In the genomic region with DNA sequence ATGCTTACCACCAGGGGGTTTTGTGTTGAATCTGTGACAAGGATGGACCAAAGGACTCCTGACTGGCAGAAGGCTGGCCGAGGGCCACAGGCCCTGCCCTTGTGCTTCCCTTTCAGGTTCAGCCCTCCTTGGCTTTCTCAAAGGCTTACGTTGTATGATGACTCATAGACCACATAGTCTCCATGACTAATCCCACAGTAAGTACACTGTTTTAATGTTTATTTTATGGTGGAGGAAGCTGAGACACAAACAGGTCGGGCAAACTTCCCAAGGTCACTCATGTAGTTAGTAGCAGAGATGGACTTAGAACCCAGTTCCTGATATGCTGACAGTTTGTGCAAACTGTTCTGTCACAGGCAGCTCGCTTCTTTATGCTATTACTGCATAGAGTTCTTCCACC, we compare ENCODE assay signal across 21 mouse cellular contexts. TPM values are rescaled to one million over a fixed set of nuclear protein-coding genes. Genes with fewer than 3 reads are reported as not detected.
DNase-seq lines count a peak whose midpoint lies in the region; ATAC-seq and TF ChIP-seq lines count a peak whose summit lies in the region.
"Had no signal": no experiment of that assay in that cellular context is flagged by ENCODE, and none has a peak within 500 bp of the region (broad histone marks: within the 10 kb centered on the region; RNA-seq: fewer than 3 reads in every experiment).

No protein-coding gene starts in this region.

- H3K79me2 ChIP-seq in liver, adult 2 months (ENCODE audit: control insufficient read depth, insufficient read depth, low read length), result no peaks in the 10 kb centered on the region

- H3K4me2 ChIP-seq in liver, embryonic 12.5 days, result no peak overlapping the region
- H3K4me2 ChIP-seq: forebrain, embryonic 13.5 days; heart, embryonic 11.5 days; liver, embryonic 13.5 days had no signal

- no peak for ATAC-seq in liver, embryonic 12.5 days
- peak; percentile 95 for ATAC-seq in Patski
- ATAC-seq in megakaryocyte progenitor cell, adult 5-6 weeks (replicated peaks; ENCODE audit: poor library complexity), result 0 out of 2 replicates have a peak, but pooled peaks have one; percentile 20
- ATAC-seq: forebrain, embryonic 13.5 days had no signal

- no peaks in the 10 kb centered on the region for H3K9me3 ChIP-seq in liver, embryonic 12.5 days (replicated peaks)
- H3K9me3 ChIP-seq: forebrain, embryonic 13.5 days; hindbrain, embryonic 10.5 days; liver, embryonic 13.5 days had no signal

- TF ChIP-seq CTCF in liver, adult 2 months (IDR thresholded peaks at IDR 0.05; ENCODE audit: low read depth, low read length), result no peak
- TF ChIP-seq CTCF in Patski (IDR thresholded peaks at IDR 0.05), result peak; percentile 36

- no peak overlapping the region for H3K27ac ChIP-seq in liver, adult 2 months (replicated peaks; ENCODE audit: insufficient read depth, low read depth, low read length)
- H3K27ac ChIP-seq in liver, embryonic 12.5 days, result no peak overlapping the region
- H3K27ac ChIP-seq: forebrain, embryonic 13.5 days; hindbrain, embryonic 10.5 days; liver, embryonic 13.5 days had no signal

- DNase-seq in adrenal gland, adult (ENCODE audit: inconsistent age in 2 of 2, low spot score in 1 of 2), result peak; percentile 6 to 44
- no peak for DNase-seq in adrenal gland, adult 18-20 months (ENCODE audit: low spot score in 2 of 2)
- peak; percentile 86 for DNase-seq in liver, adult 2 months (ENCODE audit: extremely low read depth, low read depth, low spot score)
- DNase-seq in Patski (ENCODE audit: low read depth, low spot score), result no peak
- no peak for DNase-seq in MN1 (ENCODE audit: low spot score)
- no peak for DNase-seq in left cerebral cortex, postnatal 25 days (ENCODE audit: low spot score in 2 of 2)
- DNase-seq: gastrocnemius, postnatal 14 days; kidney, postnatal 10 days; layer of hippocampus, postnatal 36 days; liver, embryonic 13.5 days; right cerebral cortex, adult 18-20 months had no signal

- H3K27me3 ChIP-seq in liver, adult 2 months (ENCODE audit: control insufficient read depth, insufficient read depth, low read length), result no peaks in the 10 kb centered on the region
- H3K27me3 ChIP-seq in liver, embryonic 12.5 days (replicated peaks), result no peaks in the 10 kb centered on the region
- H3K27me3 ChIP-seq in Patski, result peaks cover 9% of the 10 kb centered on the region
- H3K27me3 ChIP-seq: forebrain, embryonic 13.5 days; liver, embryonic 13.5 days; megakaryocyte, embryonic 14.5 days had no signal

- intact Hi-C loops in left cerebral cortex, postnatal 25 days (cut with DNase I), result no loop called here

- 12% methylated on average over 4 of the region's 4 CpGs for WGBS in liver, adult 2 months
- 54% methylated on average over 4 of the region's 4 CpGs for WGBS in liver, embryonic 12.5 days (ENCODE audit: insufficient replicate concordance)

- no peak overlapping the region for H3K4me3 ChIP-seq in liver, adult 2 months (ENCODE audit: insufficient read depth, low read depth, low read length)
- no peak overlapping the region for H3K4me3 ChIP-seq in liver, embryonic 12.5 days
- H3K4me3 ChIP-seq: forebrain, embryonic 13.5 days; hindbrain, embryonic 10.5 days; liver, embryonic 13.5 days; megakaryocyte, embryonic 14.5 days had no signal

- peaks cover 7% of the 10 kb centered on the region; the same call in 1 of the 2 replicates for H3K4me1 ChIP-seq in liver, adult 2 months (ENCODE audit: control insufficient read depth, insufficient read depth, low read length)
- H3K4me1 ChIP-seq in liver, embryonic 12.5 days, result no peaks in the 10 kb centered on the region
- H3K4me1 ChIP-seq: forebrain, embryonic 13.5 days; hindbrain, embryonic 10.5 days; liver, embryonic 13.5 days; megakaryocyte, embryonic 14.5 days had no signal

- H3K36me3 ChIP-seq in liver, adult 2 months (ENCODE audit: control insufficient read depth, insufficient read depth, low read length), result no peaks in the 10 kb centered on the region
- H3K36me3 ChIP-seq in liver, embryonic 12.5 days, result no peaks in the 10 kb centered on the region
- H3K36me3 ChIP-seq: hindbrain, embryonic 10.5 days; liver, embryonic 13.5 days had no signal

- in situ Hi-C loops in Patski (cut with MboI; ENCODE audit: low pct_unique_long_range_greater_than_20kb), result no loop called here

- CTCF ChIA-PET in Patski (lab: Charles Lee), result interaction anchor here (1.4 kb wide), 1 partner anchor 16 kb away, joined by 3 read pairs; no protein-coding TSS in a partner anchor

- H3K9ac ChIP-seq in liver, adult 2 months (ENCODE audit: low read depth, low read length), result peak overlapping the region; percentile 19; the same call in 1 of the 2 replicates
- no peak overlapping the region for H3K9ac ChIP-seq in liver, embryonic 12.5 days
- H3K9ac ChIP-seq: forebrain, embryonic 13.5 days; liver, embryonic 13.5 days had no signal

- POLR2A ChIA-PET in Patski (lab: Charles Lee), result no interaction called here

- TF ChIP-seq POLR2A in liver, adult 2 months (IDR thresholded peaks at IDR 0.05; ENCODE audit: extremely low read depth, insufficient read depth, low read length), result no peak

RNA-seq across cellular contexts. Expression of gene 2310061N02Rik, which starts 3.0 kb away (rescaled TPM):
- not detected for total RNA-seq in adrenal gland, adult 18-20 months (2021)
- not detected in 2 replicates for total RNA-seq in liver, adult 2 months (2014; rRNA removed)
- not detected in 2 replicates for polyA plus RNA-seq in liver, adult 2 months (2012; rRNA removed)
- not detected in 2 replicates for polyA plus RNA-seq in liver, embryonic 12.5 days (2016; fragmentation: Nextera tagmentation; extraction: Ambion mirVana)
- not detected for polyA plus RNA-seq in Patski (2021)
- total RNA-seq in megakaryocyte progenitor cell, adult 5-6 weeks (2015), result not detected in 2 replicates
- not detected in 2 replicates for total RNA-seq in megakaryocyte progenitor cell, adult 5-6 weeks (2017)
- not detected for total RNA-seq in left cerebral cortex, postnatal 25 days (2021)
- total RNA-seq: common myeloid progenitor, adult 5-6 weeks; gastrocnemius, postnatal 14 days; layer of hippocampus, postnatal 36 days had no signal
- polyA plus RNA-seq: embryonic facial prominence, embryonic 14.5 days; forebrain, embryonic 13.5 days; heart, embryonic 11.5 days; hindbrain, embryonic 10.5 days; liver, embryonic 13.5 days; neural tube, embryonic 14.5 days; thymus, postnatal 0 days had no signal

RNA-seq across cellular contexts. Expression of gene Krtap13-1, which starts 17.9 kb away (rescaled TPM):
- total RNA-seq in adrenal gland, adult 18-20 months (2021), result not detected
- total RNA-seq in liver, adult 2 months (2014; rRNA removed), result not detected in 2 replicates
- not detected in 2 replicates for polyA plus RNA-seq in liver, adult 2 months (2012; rRNA removed)
- not detected in 2 replicates for polyA plus RNA-seq in liver, embryonic 12.5 days (2016; fragmentation: Nextera tagmentation; extraction: Ambion mirVana)
- not detected for polyA plus RNA-seq in Patski (2021)
- not detected in 2 replicates for total RNA-seq in megakaryocyte progenitor cell, adult 5-6 weeks (2015)
- not detected in 2 replicates for total RNA-seq in megakaryocyte progenitor cell, adult 5-6 weeks (2017)
- total RNA-seq in left cerebral cortex, postnatal 25 days (2021), result not detected
- total RNA-seq: common myeloid progenitor, adult 5-6 weeks; gastrocnemius, postnatal 14 days; layer of hippocampus, postnatal 36 days had no signal
- polyA plus RNA-seq: embryonic facial prominence, embryonic 14.5 days; forebrain, embryonic 13.5 days; heart, embryonic 11.5 days; hindbrain, embryonic 10.5 days; liver, embryonic 13.5 days; neural tube, embryonic 14.5 days; thymus, postnatal 0 days had no signal

RNA-seq across cellular contexts. Expression of gene Krtap27-1, which starts 39.3 kb away (rescaled TPM):
- total RNA-seq in adrenal gland, adult 18-20 months (2021), result not detected
- not detected in 2 replicates for total RNA-seq in liver, adult 2 months (2014; rRNA removed)
- polyA plus RNA-seq in liver, adult 2 months (2012; rRNA removed), result not detected in 2 replicates
- polyA plus RNA-seq in liver, embryonic 12.5 days (2016; fragmentation: Nextera tagmentation; extraction: Ambion mirVana), result not detected in 2 replicates
- polyA plus RNA-seq in Patski (2021), result not detected
- not detected in 2 replicates for total RNA-seq in megakaryocyte progenitor cell, adult 5-6 weeks (2015)
- not detected in 2 replicates for total RNA-seq in megakaryocyte progenitor cell, adult 5-6 weeks (2017)
- not detected for total RNA-seq in left cerebral cortex, postnatal 25 days (2021)
- total RNA-seq: common myeloid progenitor, adult 5-6 weeks; gastrocnemius, postnatal 14 days; layer of hippocampus, postnatal 36 days had no signal
- polyA plus RNA-seq: embryonic facial prominence, embryonic 14.5 days; forebrain, embryonic 13.5 days; heart, embryonic 11.5 days; hindbrain, embryonic 10.5 days; liver, embryonic 13.5 days; neural tube, embryonic 14.5 days; thymus, postnatal 0 days had no signal

RNA-seq across cellular contexts. Expression of gene Krtap13, which starts 40.7 kb away (rescaled TPM):
- not detected for total RNA-seq in adrenal gland, adult 18-20 months (2021)
- not detected in 2 replicates for total RNA-seq in liver, adult 2 months (2014; rRNA removed)
- polyA plus RNA-seq in liver, adult 2 months (2012; rRNA removed), result not detected in 2 replicates
- polyA plus RNA-seq in liver, embryonic 12.5 days (2016; fragmentation: Nextera tagmentation; extraction: Ambion mirVana), result not detected in 2 replicates
- not detected for polyA plus RNA-seq in Patski (2021)
- not detected in 2 replicates for total RNA-seq in megakaryocyte progenitor cell, adult 5-6 weeks (2015)
- total RNA-seq in megakaryocyte progenitor cell, adult 5-6 weeks (2017), result not detected in 2 replicates
- not detected for total RNA-seq in left cerebral cortex, postnatal 25 days (2021)
- total RNA-seq: common myeloid progenitor, adult 5-6 weeks; gastrocnemius, postnatal 14 days; layer of hippocampus, postnatal 36 days had no signal
- polyA plus RNA-seq: forebrain, embryonic 13.5 days; heart, embryonic 11.5 days; hindbrain, embryonic 10.5 days; liver, embryonic 13.5 days; neural tube, embryonic 14.5 days; thymus, postnatal 0 days had no signal

RNA-seq across cellular contexts. Expression of gene 2310034C09Rik, which starts 47.9 kb away (rescaled TPM):
- total RNA-seq in adrenal gland, adult 18-20 months (2021), result not detected
- total RNA-seq in liver, adult 2 months (2014; rRNA removed), result not detected in 2 replicates
- polyA plus RNA-seq in liver, adult 2 months (2012; rRNA removed), result not detected in 2 replicates
- polyA plus RNA-seq in liver, embryonic 12.5 days (2016; fragmentation: Nextera tagmentation; extraction: Ambion mirVana), result not detected in 2 replicates
- not detected for polyA plus RNA-seq in Patski (2021)
- total RNA-seq in megakaryocyte progenitor cell, adult 5-6 weeks (2015), result not detected in 2 replicates
- total RNA-seq in megakaryocyte progenitor cell, adult 5-6 weeks (2017), result not detected in 2 replicates
- total RNA-seq in left cerebral cortex, postnatal 25 days (2021), result not detected
- total RNA-seq: common myeloid progenitor, adult 5-6 weeks; gastrocnemius, postnatal 14 days; layer of hippocampus, postnatal 36 days had no signal
- polyA plus RNA-seq: forebrain, embryonic 13.5 days; heart, embryonic 11.5 days; hindbrain, embryonic 10.5 days; liver, embryonic 13.5 days; neural tube, embryonic 14.5 days; thymus, postnatal 0 days had no signal

Comparison
In these comparisons a context has a peak if more than half of its experiments do, and no peak if none do; other contexts are left out.
1. DNase-seq: peak in adrenal gland, adult (2 of 2) and liver, adult 2 months (single experiment); none in adrenal gland, adult 18-20 months (0 of 2), Patski (single experiment), MN1 (single experiment) and left cerebral cortex, postnatal 25 days (0 of 2).